Mouse (Mus musculus) layer of hippocampus, postnatal 25 days (tissue): ENCODE measurements at regions not wholly inside any gene's neighbourhood (a gene's known extent, or its start where the extent isn't known, plus 50 kb on each side); places are given as distances from the start of the nearest gene placed in this dataset.

Source experiments
- DNase-seq, 2 experiments: peaks; one replicate each; pipeline ENCODE4 v3.0.0; 2022; ENCODE audit warnings: mixed read lengths in 2 of 2, low spot score in 1 of 2; ENCODE audit errors: extremely low spot score in 1 of 2

DNA sequence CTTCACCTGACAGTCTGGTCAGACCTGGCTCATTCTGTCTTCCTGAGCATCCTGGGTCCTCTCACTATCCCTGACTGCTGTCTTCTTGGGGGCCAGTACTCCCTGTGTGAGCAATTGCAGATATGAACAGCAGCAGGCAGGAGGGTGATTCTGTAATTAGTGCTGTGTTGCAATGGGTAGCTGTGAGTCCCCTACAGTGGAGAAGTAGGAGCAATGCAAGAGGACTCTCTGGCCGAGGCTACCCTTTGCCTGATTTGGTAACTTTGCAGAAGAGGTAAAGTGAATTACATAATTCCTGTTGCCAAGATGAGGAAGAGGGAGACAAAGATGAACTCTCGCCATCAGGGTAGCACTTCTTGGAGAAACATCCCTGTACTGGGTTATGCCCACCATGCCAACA, 50.1 kb upstream of the Cxcr4 start:
- DNase-seq: no peak
